Mouse (Mus musculus) testis, adult 2 months (tissue): Measurements from ENCODE around the gene Gpc4.

Source experiments
- CTCF ChIP-seq: fragments of 200-500 bp; IDR thresholded peaks from 2 replicates; pipeline ENCODE4 v1.5.1; 2012; ENCODE audit warnings: low read depth, mild to moderate bottlenecking, inconsistent platforms, low read length, moderate library complexity; ENCODE audit not compliant: control insufficient read depth, insufficient read depth, insufficient replicate concordance
- POLR2A ChIP-seq: fragments of 200-500 bp; IDR thresholded peaks from 2 replicates; pipeline ENCODE4 v1.6.1; 2012; ENCODE audit warnings: low read depth, mild to moderate bottlenecking, inconsistent platforms, low read length, moderate library complexity; ENCODE audit not compliant: control insufficient read depth

- no peak for TF ChIP-seq CTCF
- no peak for TF ChIP-seq POLR2A
Observed at GRCm38 (mm10) chrX:52165555-52165938, 495 bp upstream of the Gpc4 start.
